Mouse (Mus musculus) yolk sac, embryonic 10.5 days (tissue): ENCODE data around the gene Tmem132b.

ENCODE experiments used
- DNase-seq: peaks from one replicate; pipeline ENCODE4 v3.0.0-alpha.2; 2017; ENCODE audit warnings: low spot score

Tmem132b gene

GRCm38 (mm10) chr5:125680889-125681288 is 149.3 kb downstream of the Tmem132b start:
- no peak for DNase-seq

- DNase-seq: no peak
These were observed 151.9 kb downstream of the Tmem132b start for GRCm38 (mm10) chr5:125683491-125683890.

DNA sequence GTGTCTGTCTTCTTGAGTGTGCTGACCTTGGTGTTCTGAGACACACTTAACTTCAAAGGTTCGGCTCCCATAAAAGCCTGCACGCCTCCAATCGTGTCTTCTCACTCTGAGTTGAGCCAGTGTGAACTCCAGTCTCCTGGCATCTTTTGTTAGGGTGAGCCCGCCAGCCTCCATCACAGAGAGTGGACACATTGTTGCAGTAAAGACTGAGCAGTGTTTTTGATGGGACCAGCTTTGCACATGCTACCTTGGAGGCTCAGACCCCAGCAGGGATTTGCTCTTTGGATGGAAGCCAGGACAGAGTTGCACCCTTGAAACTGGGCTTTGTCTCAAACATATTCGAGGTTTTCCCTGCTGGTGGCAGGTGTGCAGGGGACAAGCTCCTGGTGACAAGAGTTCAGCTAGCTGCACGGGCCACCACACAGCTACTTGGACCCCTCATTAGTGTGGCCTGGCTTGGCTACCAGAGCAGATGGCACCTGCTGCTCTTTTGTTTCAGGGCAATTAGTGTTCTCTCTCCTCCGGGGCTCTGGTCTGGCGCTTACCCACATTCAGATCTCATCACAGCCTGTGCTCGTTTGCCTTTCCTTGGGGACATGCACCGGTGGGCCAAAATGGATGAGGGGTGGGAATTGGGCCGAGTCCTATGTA is 154.2 kb downstream of the Tmem132b start:
- DNase-seq: no peak

DNA sequence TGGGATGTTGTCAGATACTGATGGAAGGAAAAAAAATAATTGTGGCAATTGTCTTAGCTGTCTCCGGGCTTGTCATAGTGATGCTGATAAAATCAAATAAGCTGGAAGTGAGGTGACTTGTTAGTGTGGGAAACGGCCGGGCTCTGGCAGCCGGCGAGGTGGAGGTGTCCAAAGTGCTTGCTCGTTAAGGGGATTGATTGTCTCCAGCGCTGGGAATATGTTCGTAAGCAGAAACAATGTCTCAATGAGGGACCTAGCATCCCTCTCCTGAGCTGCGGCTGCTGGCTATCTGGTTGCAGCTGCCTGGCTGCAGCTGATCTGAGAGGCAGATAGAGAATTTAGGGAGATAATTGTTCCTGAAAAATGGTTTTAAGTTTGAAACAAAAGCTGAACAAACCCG is 161.0 kb downstream of the Tmem132b start:
- no peak for DNase-seq

- DNase-seq: no peak
These were observed 167.8 kb downstream of the Tmem132b start for GRCm38 (mm10) chr5:125699395-125699794.

- no peak for DNase-seq
These were observed 168.7 kb downstream of the Tmem132b start for GRCm38 (mm10) chr5:125700234-125700633.

- no peak for DNase-seq
These were observed 173.8 kb downstream of the Tmem132b start for GRCm38 (mm10) chr5:125705379-125705778.

GRCm38 (mm10) chr5:125709160-125709559 is 177.6 kb downstream of the Tmem132b start:
- peak; percentile 7 for DNase-seq

DNA sequence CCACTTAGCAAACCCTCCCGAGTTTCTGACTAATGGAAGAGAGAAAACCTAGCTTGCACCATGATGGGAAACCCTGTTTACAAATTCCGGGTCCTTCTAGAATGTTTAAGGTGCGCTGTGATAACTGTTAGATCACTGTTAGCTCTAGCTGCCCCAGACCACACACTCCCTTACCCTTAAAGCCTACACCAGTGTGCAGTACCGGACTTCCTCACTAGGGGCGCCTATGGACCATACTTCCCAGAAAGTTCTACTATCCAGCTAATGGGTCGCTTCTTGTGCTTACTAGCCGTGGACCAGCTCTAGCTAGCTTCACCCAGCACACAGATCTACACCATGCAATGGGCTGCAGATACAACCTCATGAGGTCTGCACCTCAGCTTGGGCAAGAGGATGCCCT is 195.2 kb downstream of the Tmem132b start:
- no peak for DNase-seq

GRCm38 (mm10) chr5:125727436-125727835 is 195.9 kb downstream of the Tmem132b start:
- DNase-seq: no peak

DNA sequence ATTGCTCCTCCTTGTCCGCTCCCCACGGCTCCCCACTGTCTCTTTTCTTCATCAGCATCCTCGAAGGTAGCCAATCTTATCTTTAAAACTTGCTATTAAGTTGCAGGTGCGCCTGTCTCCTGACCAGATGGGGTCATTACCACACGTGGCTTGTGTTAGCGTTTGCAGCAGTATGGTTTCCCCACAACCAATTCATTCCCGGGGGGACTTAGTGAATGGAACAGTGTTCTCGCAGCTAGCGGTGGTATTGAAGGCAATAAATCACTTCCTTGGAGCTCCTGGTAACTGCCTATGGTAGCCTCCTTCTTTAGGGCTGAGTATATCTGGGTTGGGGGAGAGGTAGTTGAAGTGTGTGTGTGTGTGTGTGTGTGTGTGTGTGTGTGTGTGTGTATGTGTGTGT is 196.4 kb downstream of the Tmem132b start:
- DNase-seq: no peak

- no peak for DNase-seq
These were observed 196.9 kb downstream of the Tmem132b start for GRCm38 (mm10) chr5:125728521-125728920.

DNA sequence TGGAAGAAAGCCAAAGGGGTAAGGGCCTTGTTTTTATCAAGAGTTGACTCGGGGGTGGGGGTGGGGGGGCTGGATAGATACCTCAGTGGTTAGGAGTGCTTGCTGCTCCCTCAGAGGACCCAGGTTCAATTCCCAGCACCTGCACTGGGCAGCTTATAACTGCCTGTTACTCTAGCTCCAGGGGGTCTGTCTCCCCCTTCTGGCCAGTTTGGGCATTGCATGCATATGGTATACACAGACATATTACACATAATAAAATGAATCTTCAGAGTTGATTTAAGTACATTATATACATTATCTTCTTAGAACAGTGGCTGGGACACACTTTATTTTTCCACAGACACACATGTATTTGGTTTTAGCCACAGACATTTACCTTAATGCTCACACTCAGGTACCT is 202.2 kb downstream of the Tmem132b start:
- no peak for DNase-seq

DNA sequence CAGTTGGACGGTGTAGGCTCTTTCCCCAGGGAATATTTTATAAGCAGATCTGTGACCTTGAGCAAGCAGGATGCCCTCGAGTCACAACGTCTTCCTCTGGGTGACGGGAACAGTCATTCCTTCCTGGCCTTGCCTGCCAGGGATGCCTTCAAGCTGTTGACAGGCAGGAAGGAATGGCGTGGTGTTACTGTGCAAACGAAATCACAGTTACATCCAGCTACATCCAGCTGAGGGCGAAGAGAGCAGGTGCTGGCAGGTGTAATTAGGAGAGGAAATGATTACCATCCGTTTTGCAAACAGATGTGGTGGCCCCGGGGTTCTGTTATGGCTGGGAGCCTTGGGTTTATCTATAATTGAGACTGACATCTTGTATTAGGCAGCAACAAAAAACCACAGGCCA is 205.5 kb downstream of the Tmem132b start:
- no peak for DNase-seq

DNA sequence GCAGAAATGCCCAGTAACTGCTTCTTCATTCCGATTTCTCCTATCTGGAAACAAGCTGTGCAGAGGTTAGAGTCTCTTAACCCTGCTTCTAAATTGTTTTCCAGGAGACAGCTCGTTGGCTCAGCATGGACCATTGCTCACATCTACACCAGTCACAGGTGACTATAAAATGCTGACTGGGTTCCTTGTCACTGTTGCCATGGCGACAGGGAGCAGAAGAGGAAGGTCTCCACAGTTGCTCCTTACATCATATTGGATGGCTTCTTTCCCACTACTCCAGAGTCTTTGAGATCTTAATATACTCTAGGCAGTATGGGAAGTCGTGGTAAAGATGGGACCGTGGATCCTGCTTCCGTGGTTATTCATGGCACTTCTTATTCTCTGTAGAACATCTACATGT is 211.9 kb downstream of the Tmem132b start:
- no peak for DNase-seq

DNA sequence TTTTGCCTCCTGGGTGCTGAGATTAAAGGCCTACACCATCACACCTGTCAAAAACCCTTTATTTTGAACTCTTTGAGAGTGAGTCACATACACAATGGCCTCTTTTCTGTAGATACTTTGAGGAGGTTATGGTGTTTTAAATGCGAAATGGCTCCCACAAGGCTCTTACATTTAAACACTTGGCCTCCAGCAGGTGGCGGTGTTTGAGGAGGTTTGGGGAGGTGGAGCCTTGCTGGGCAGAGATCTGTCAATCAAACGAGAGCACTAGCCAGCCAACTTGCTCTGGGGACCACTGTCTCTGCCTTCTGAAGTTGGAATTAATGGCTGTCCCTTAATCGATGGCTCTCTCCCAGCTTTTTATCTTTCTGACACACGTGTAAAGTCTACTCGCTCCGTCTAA is 214.2 kb downstream of the Tmem132b start:
- DNase-seq: no peak

- DNase-seq: no peak
These were observed 219.9 kb downstream of the Tmem132b start for GRCm38 (mm10) chr5:125751481-125751880.

DNA sequence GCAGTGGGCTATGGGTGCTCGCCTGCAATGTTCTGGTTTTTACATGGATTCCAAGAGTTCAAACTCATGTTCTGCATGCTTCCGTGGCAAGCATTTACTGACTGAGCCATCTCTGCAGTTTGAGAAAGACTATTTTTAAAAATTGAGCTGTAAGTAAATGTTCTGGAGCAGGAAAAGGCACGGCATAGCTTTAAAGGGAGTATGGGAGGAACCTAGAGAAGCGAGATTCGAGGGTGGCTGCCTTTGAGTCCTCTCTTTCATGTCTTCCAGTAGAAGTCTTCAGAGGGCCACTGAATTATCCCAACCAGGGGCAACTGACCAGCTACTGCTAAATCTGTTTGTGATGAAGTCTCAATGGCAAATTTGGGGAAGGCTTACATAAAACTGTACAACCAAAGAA is 221.0 kb downstream of the Tmem132b start:
- no peak for DNase-seq

DNA sequence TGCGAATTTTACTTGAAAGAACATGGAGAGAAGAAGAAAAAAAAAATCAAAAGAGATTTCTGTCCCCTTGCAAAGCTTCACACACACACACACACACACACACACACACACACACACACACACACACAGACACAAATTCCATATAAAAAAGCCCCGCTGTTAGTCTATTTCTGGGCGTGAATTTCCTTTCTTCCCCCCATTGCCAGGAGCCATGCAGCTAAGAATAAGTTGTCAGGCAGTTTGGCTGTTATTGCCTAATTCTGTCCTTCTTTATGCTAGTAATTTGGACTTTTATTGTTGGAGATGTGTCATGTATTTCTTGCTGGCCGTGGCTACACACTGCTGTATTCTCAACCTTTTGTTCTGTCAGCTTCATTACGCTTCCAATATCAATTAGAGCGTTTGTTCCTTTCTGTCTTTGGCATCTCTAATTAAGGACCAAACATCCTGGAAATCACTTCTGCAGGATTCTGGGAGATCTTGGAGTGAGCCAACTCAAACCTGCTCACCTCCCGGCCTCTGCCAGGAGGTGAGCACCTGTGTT is 225.5 kb downstream of the Tmem132b start:
- DNase-seq: no peak

DNA sequence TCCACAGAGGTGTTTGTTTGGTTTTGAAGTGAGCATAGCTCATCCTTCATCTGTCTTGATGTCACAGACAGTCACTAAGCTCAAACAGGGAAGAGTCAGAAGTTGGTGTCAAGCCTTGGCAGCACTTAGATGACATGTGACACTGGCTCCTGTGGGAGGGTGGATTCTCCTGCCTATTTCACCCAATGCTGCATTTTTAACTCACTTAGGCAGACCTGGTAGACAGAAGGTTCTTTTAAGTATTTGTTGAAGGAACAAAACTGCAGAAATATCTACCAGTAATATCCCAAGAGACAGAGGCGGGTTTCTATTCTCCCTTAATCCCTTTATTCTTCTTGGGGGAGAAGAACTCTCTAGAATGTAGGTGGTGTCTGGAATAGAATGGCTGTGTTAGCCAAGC is 226.9 kb downstream of the Tmem132b start:
- no peak for DNase-seq

- no peak for DNase-seq
These were observed 235.4 kb downstream of the Tmem132b start for GRCm38 (mm10) chr5:125766941-125767340.

DNA sequence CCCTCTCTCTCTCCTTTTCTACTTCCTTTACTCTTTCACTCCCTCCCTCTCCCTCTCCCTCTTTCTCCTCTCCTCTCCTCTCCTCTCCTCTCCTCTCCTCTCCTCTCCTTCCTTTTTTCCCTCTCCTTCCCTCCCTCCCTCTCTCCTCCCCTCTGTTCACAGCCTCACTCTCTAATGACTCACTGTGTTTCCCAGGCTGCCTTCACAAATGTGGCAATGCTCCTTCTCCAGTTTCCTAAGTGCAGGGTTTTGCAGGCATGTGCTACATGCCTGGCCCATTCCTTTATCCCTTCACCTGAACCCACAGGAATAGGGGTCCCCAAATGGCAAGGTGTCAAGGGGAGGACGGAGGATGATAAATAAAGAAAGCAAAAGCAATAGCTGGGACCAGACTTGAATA is 236.4 kb downstream of the Tmem132b start:
- DNase-seq: no peak

GRCm38 (mm10) chr5:125772238-125772637 is 240.7 kb downstream of the Tmem132b start:
- DNase-seq: no peak

- DNase-seq: no peak
These were observed 241.2 kb downstream of the Tmem132b start for GRCm38 (mm10) chr5:125772756-125773155.
